Mouse (Mus musculus) left cerebral cortex, postnatal 25 days (tissue): ENCODE data around the gene Stx8. TPM values are rescaled to one million over a fixed set of nuclear protein-coding genes. Genes with fewer than 3 reads are reported as not detected.

Experiments used
- DNase-seq, 2 experiments: peaks; one replicate each; pipeline ENCODE4 v3.0.0; 2022; ENCODE audit warnings: low spot score in 2 of 2, mixed read lengths in 1 of 2
- intact Hi-C: fragments of 180-260 bp; cut with DNase I; formaldehyde crosslinking; loops from one replicate; pipeline ENCODE4 v1.15.1; 2025
- total RNA-seq, 2 experiments: library from RNA; stranded (reverse); gene quantifications; 2 replicates each; pipeline ENCODE4 v1.2.3; 2021

Gene Stx8
- total RNA-seq, 2 experiments from 2014 or later: 36.1 to 36.2 TPM

GRCm38 (mm10) chr11:68072597-68073210 lies 106.7 kb downstream of the Stx8 start:
- DNase-seq: no peak
- intact Hi-C loops: no loop called here

- intact Hi-C loops: no loop called here
- DNase-seq: no peak
Observed at GRCm38 (mm10) chr11:68074686-68075085, 108.7 kb downstream of the Stx8 start.

- intact Hi-C loops: no loop called here
- no peak for DNase-seq
Observed at GRCm38 (mm10) chr11:68075331-68075730, 109.3 kb downstream of the Stx8 start.

GRCm38 (mm10) chr11:68079756-68080155 lies 113.8 kb downstream of the Stx8 start:
- intact Hi-C loops: no loop called here
- no peak for DNase-seq

- intact Hi-C loops: no loop called here
- no peak for DNase-seq
Observed at GRCm38 (mm10) chr11:68080999-68081398, 115.0 kb downstream of the Stx8 start.

- intact Hi-C loops: no loop called here
- no peak for DNase-seq
Observed at GRCm38 (mm10) chr11:68082756-68083155, 116.8 kb downstream of the Stx8 start.

GRCm38 (mm10) chr11:68083562-68083961 lies 117.6 kb downstream of the Stx8 start:
- DNase-seq: no peak
- intact Hi-C loops: no loop called here

- no peak for DNase-seq
- intact Hi-C loops: no loop called here
Observed at GRCm38 (mm10) chr11:68086221-68086620, 120.2 kb downstream of the Stx8 start.

- DNase-seq: no peak
- intact Hi-C loops: no loop called here
Observed at GRCm38 (mm10) chr11:68089426-68089825, 123.4 kb downstream of the Stx8 start.

GRCm38 (mm10) chr11:68089885-68090592 lies 124.0 kb downstream of the Stx8 start:
- intact Hi-C loops: no loop called here
- no peak for DNase-seq

GRCm38 (mm10) chr11:68091975-68092759 lies 126.2 kb downstream of the Stx8 start:
- intact Hi-C loops: no loop called here
- DNase-seq: no peak

- DNase-seq: no peak
- intact Hi-C loops: no loop called here
Observed at GRCm38 (mm10) chr11:68101598-68101997, 135.6 kb downstream of the Stx8 start.

GRCm38 (mm10) chr11:68103480-68103879 lies 137.5 kb downstream of the Stx8 start:
- intact Hi-C loops: no loop called here
- DNase-seq: no peak

GRCm38 (mm10) chr11:68106053-68106452 lies 140.1 kb downstream of the Stx8 start:
- intact Hi-C loops: no loop called here
- no peak for DNase-seq

- DNase-seq: no peak
- intact Hi-C loops: no loop called here
Observed at GRCm38 (mm10) chr11:68113454-68114100, 147.6 kb downstream of the Stx8 start.

GRCm38 (mm10) chr11:68114202-68114601 lies 148.2 kb downstream of the Stx8 start:
- intact Hi-C loops: no loop called here

GRCm38 (mm10) chr11:68116157-68116556 lies 150.2 kb downstream of the Stx8 start:
- no peak for DNase-seq
- intact Hi-C loops: no loop called here

More at GRCm38 (mm10) chr11:68114202-68114601, 148.2 kb downstream of the Stx8 start:
- DNase-seq: no peak

GRCm38 (mm10) chr11:68117878-68118660 lies 152.1 kb downstream of the Stx8 start:
- intact Hi-C loops: no loop called here
- DNase-seq: no peak

- no peak for DNase-seq
- intact Hi-C loops: no loop called here
Observed at GRCm38 (mm10) chr11:68118679-68119078, 152.7 kb downstream of the Stx8 start.
